36 mouse cellular contexts compared by ENCODE assay signal in the genomic region with DNA sequence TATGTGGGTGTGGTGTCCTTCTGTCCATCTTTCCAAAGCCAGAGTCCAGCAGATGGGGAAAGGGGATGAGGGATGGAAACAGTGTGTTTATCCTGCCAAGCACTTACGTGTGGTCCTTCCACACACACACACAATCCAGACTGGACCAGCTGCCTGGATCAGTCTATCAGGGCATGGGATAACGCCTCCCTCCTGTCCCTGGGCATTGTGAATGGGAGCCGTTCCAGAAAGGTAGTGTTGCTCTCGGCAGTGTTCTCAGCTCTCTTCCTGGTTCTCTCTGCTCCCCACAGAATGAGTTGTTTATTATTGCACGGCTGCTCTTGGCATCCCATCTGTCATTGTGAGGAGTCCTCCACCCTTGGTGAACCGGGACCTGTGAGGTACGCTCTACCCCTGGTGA. TPM values are rescaled to one million over a fixed set of nuclear protein-coding genes. Genes with fewer than 3 reads are reported as not detected.
"Had no signal": no experiment of that assay in that cellular context is flagged by ENCODE, and none has a peak within 500 bp of the region (broad histone marks: within the 10 kb centered on the region; RNA-seq: fewer than 3 reads in every experiment).

No protein-coding gene starts in this region.

- H3K4me1 ChIP-seq: liver, embryonic 15.5 days had no signal

- H3K4me3 ChIP-seq: heart, embryonic 10.5 days; heart, embryonic 12.5 days; hindbrain, embryonic 10.5 days; hindbrain, embryonic 13.5 days; hindbrain, embryonic 15.5 days; intestine, embryonic 15.5 days; layer of hippocampus, adult 2 months; limb, embryonic 10.5 days; limb, embryonic 12.5 days; liver, embryonic 13.5 days; liver, embryonic 15.5 days had no signal

- H3K27me3 ChIP-seq: heart, embryonic 12.5 days; intestine, embryonic 15.5 days had no signal

- H3K27ac ChIP-seq: heart, embryonic 10.5 days; hindbrain, embryonic 10.5 days; hindbrain, embryonic 13.5 days; hindbrain, embryonic 15.5 days; intestine, embryonic 15.5 days; layer of hippocampus, adult 2 months; limb, embryonic 10.5 days; limb, embryonic 12.5 days; liver, embryonic 13.5 days; liver, embryonic 15.5 days had no signal

- DNase-seq: gastrocnemius, postnatal 14 days; heart, adult 18-20 months; heart, postnatal 10 days; heart, postnatal 4 days; kidney, adult 18-20 months; kidney, adult 8-10 months; kidney, postnatal 10 days; kidney, postnatal 25 days; kidney, postnatal 4 days; liver; liver, embryonic 13.5 days; liver, postnatal 0 days had no signal

RNA-seq across cellular contexts. Expression of gene Kcne1, which starts 1.4 kb away (rescaled TPM):
- total RNA-seq: gastrocnemius, adult 8-10 months; gastrocnemius, postnatal 14 days; gastrocnemius, postnatal 4 days; granulocyte monocyte progenitor cell, adult 5-6 weeks; layer of hippocampus, adult 2 months; layer of hippocampus, postnatal 10 days; layer of hippocampus, postnatal 25 days; left cerebral cortex, adult 18-20 months; left cerebral cortex, postnatal 10 days; left cerebral cortex, postnatal 25 days had no signal
- polyA plus RNA-seq: inflammation-experienced regulatory T-cells, adult 6 months; intestine, postnatal 0 days; limb, embryonic 12.5 days; liver, embryonic 11.5 days; liver, embryonic 15.5 days; liver, postnatal 0 days had no signal

RNA-seq across cellular contexts. Expression of gene Fam243, which starts 39.5 kb away (rescaled TPM):
- total RNA-seq: gastrocnemius, adult 8-10 months; gastrocnemius, postnatal 14 days; gastrocnemius, postnatal 4 days; granulocyte monocyte progenitor cell, adult 5-6 weeks; layer of hippocampus, adult 2 months; layer of hippocampus, postnatal 10 days; layer of hippocampus, postnatal 25 days; left cerebral cortex, adult 18-20 months; left cerebral cortex, adult 8-10 months; left cerebral cortex, postnatal 10 days; left cerebral cortex, postnatal 25 days had no signal
- polyA plus RNA-seq: heart, embryonic 10.5 days; heart, embryonic 12.5 days; heart, embryonic 14.5 days; hindbrain, embryonic 10.5 days; hindbrain, embryonic 13.5 days; hindbrain, embryonic 15.5 days; inflammation-experienced regulatory T-cells, adult 6 months; intestine, embryonic 15.5 days; intestine, postnatal 0 days; limb, embryonic 10.5 days; limb, embryonic 12.5 days; limb, embryonic 14.5 days; liver, embryonic 11.5 days; liver, embryonic 13.5 days; liver, embryonic 15.5 days; liver, postnatal 0 days had no signal
